Mouse (Mus musculus) liver, adult 2 months (tissue): ENCODE data around the gene Cnot9. TPM values are rescaled to one million over a fixed set of nuclear protein-coding genes. Genes with fewer than 3 reads are reported as not detected.

Experiments
- DNase-seq: peaks from one replicate; pipeline ENCODE4 v3.0.0-alpha.2; 2011; ENCODE audit warnings: low read depth, low spot score; ENCODE audit errors: extremely low read depth
- H3K27ac ChIP-seq: fragments of 200-500 bp; replicated peaks from 2 replicates; pipeline ENCODE4 v1.5.1; 2012; ENCODE audit warnings: low read depth, mild to moderate bottlenecking, control low read depth, inconsistent platforms, low read length; ENCODE audit not compliant: insufficient read depth
- H3K27me3 ChIP-seq: fragments of 200-500 bp; 2 replicates; pipeline ENCODE4 v1.6.1; 2012; ENCODE audit warnings: mild to moderate bottlenecking, moderate library complexity, low read length, inconsistent platforms; ENCODE audit not compliant: control insufficient read depth, insufficient read depth
- H3K36me3 ChIP-seq: fragments of 200-500 bp; 2 replicates; pipeline ENCODE4 v1.6.1; 2012; ENCODE audit warnings: low read length, inconsistent platforms; ENCODE audit not compliant: control insufficient read depth, insufficient read depth
- H3K4me1 ChIP-seq: fragments of 200-500 bp; 2 replicates; pipeline ENCODE4 v1.6.1; 2011; ENCODE audit warnings: low read length; ENCODE audit not compliant: control insufficient read depth, insufficient read depth
- H3K4me3 ChIP-seq: fragments of 200-500 bp; 2 replicates; pipeline ENCODE4 v1.5.1; 2011; ENCODE audit warnings: low read depth, mild to moderate bottlenecking, control low read depth, low read length, moderate library complexity; ENCODE audit not compliant: insufficient read depth
- H3K79me2 ChIP-seq: fragments of 200-500 bp; 2 replicates; pipeline ENCODE4 v1.6.1; 2012; ENCODE audit warnings: inconsistent platforms, mild to moderate bottlenecking, low read length, moderate library complexity; ENCODE audit not compliant: control insufficient read depth, insufficient read depth
- H3K9ac ChIP-seq: fragments of 200-500 bp; 2 replicates; pipeline ENCODE4 v1.6.1; 2012; ENCODE audit warnings: low read depth, mild to moderate bottlenecking, control low read depth, inconsistent platforms, low read length
- CTCF ChIP-seq: fragments of 200-500 bp; IDR thresholded peaks from 2 replicates; pipeline ENCODE4 v1.5.1; 2011; ENCODE audit warnings: low read depth, low read length, control low read depth
- POLR2A ChIP-seq: fragments of 200-500 bp; IDR thresholded peaks from 2 replicates; pipeline ENCODE4 v1.6.1; 2011; ENCODE audit warnings: low read length, control low read depth; ENCODE audit not compliant: insufficient read depth; ENCODE audit errors: extremely low read depth
- WGBS: fragments of 180-500 bp; shearing (Covaris S2); methylation state at CpG from one replicate; pipeline ENCODE4 v1.1.7; 2018; 5-methylcytosine and 5-hydroxymethylcytosine counted together
- polyA plus RNA-seq: library from polyadenylated mRNA; depleted of rRNA; stranded (reverse); fragments of >200 nt; gene quantifications from 2 replicates; pipeline ENCODE4 v1.2.3, GENCODE M21; 2012
- total RNA-seq: library from RNA; depleted of rRNA; stranded (reverse); fragments of >200 nt; gene quantifications from 2 replicates; pipeline ENCODE4 v1.2.3, GENCODE M21; 2014

Gene Cnot9
- total and polyA plus RNA-seq, 2 experiments: 10.5 to 10.7 TPM

GRCm38 (mm10) chr1:74538650-74539049 is 32.8 kb downstream of the Cnot9 start:
- DNase-seq: no peak
- H3K27me3 ChIP-seq: no peaks in the 10 kb centered on the region
- TF ChIP-seq POLR2A (no peak), CTCF (no peak)
- H3K36me3 ChIP-seq: no peaks in the 10 kb centered on the region
- no peak overlapping the region for H3K4me3 ChIP-seq
- no peak overlapping the region for H3K27ac ChIP-seq
- H3K9ac ChIP-seq: no peak overlapping the region
- no peaks in the 10 kb centered on the region for H3K79me2 ChIP-seq
- H3K4me1 ChIP-seq: no peaks in the 10 kb centered on the region

GRCm38 (mm10) chr1:74542451-74542961 is 36.6 kb downstream of the Cnot9 start, which contains the start of gene Plcd4:
Gene Plcd4, plus strand, starts transcription at chr1:74542888.
- 25% methylated on average over 6 of the region's 6 CpGs for WGBS
- Histone ChIP-seq H3K4me1 (no peaks in the 10 kb centered on the region), H3K36me3 (no peaks in the 10 kb centered on the region), H3K4me3 (no peak within 1 kb of the TSS), H3K27me3 (no peaks in the 10 kb centered on the region), H3K79me2 (no peaks in the 10 kb centered on the region), H3K27ac (no peak within 1 kb of the TSS), H3K9ac (no peak within 1 kb of the TSS)
- TF ChIP-seq CTCF (no peak), POLR2A (no peak)
- DNase-seq: no peak

- no peak for DNase-seq
- Histone ChIP-seq H3K27ac (no peak within 1 kb of the TSS), H3K27me3 (no peaks in the 10 kb centered on the region), H3K36me3 (no peaks in the 10 kb centered on the region), H3K9ac (no peak within 1 kb of the TSS), H3K79me2 (no peaks in the 10 kb centered on the region), H3K4me3 (no peak within 1 kb of the TSS), H3K4me1 (no peaks in the 10 kb centered on the region)
- WGBS: 88% methylated on average over 4 of the region's 4 CpGs
- no peak for TF ChIP-seq POLR2A
These were observed 38.3 kb downstream of the Cnot9 start, which contains the start of gene Usp37 for GRCm38 (mm10) chr1:74544184-74544583. Gene Usp37, minus strand, starts transcription at chr1:74544284.

GRCm38 (mm10) chr1:74559061-74559460 is 53.2 kb downstream of the Cnot9 start:
- Histone ChIP-seq H3K27ac (no peak overlapping the region), H3K27me3 (no peaks in the 10 kb centered on the region), H3K36me3 (no peaks in the 10 kb centered on the region), H3K4me1 (no peaks in the 10 kb centered on the region), H3K4me3 (no peak overlapping the region), H3K9ac (no peak overlapping the region), H3K79me2 (no peaks in the 10 kb centered on the region)
- WGBS: 84% methylated on average over 5 of the region's 5 CpGs
- no peak for DNase-seq
- TF ChIP-seq POLR2A: no peak
- TF ChIP-seq CTCF: no peak

- Histone ChIP-seq H3K36me3 (peaks cover 20% of the 10 kb centered on the region), H3K79me2 (no peaks in the 10 kb centered on the region), H3K4me3 (no peak overlapping the region), H3K27ac (no peak overlapping the region), H3K27me3 (no peaks in the 10 kb centered on the region), H3K9ac (no peak overlapping the region), H3K4me1 (no peaks in the 10 kb centered on the region)
- 95% methylated on average over 6 of the region's 6 CpGs for WGBS
- TF ChIP-seq CTCF (no peak), POLR2A (no peak)
- no peak for DNase-seq
These were observed 60.0 kb downstream of the Cnot9 start for GRCm38 (mm10) chr1:74565834-74566233.
